Mouse (Mus musculus): ENCODE measurements at regions not wholly inside any gene's neighbourhood (a gene's known extent, or its start where the extent isn't known, plus 50 kb on each side); places are given as distances from the start of the nearest gene placed in this dataset.

DNA sequence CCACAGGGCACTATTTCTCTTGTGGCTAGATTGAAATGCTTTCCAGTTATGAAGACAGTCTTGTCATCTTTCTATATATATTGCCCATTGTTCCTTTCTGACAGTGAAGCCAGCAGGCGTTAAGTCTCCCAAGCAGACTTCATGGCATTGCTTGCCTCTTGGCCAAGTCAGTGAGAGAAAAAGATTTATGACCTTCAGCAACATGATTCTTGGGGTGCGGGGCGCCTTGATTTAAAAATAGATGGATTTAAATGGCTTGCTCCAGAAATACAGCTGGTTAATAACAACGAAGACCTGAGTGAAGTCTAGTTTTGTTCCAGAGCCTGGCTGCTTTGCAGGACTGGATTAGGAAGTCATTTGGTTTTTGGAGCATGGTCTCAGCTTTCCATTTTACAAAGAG lies 475.2 kb upstream of the Gm26657 start:
- in situ Hi-C loops (cut with MboI, MseI), result no loop called here

DNA sequence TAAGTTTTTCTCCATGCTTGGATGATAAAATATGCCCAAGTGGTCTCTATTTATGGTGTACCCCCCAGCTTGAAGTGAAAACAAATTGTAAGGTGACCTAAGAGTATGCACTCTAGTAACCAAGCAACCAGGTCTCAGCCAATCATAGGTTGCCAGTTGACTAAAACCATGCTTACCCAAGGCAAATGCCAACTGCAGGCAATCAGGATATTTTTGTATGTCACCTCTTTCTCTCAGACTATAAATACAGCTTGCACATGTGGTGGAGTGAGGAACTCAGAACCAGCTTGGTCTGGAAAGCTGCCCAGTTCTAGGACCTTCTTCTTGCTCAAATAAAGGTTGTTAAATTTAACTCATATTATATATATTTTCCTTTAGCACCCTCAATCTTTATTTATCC lies 476.0 kb upstream of the Gm26657 start:
- in situ Hi-C loops (cut with MboI, MseI), result no loop called here

DNA sequence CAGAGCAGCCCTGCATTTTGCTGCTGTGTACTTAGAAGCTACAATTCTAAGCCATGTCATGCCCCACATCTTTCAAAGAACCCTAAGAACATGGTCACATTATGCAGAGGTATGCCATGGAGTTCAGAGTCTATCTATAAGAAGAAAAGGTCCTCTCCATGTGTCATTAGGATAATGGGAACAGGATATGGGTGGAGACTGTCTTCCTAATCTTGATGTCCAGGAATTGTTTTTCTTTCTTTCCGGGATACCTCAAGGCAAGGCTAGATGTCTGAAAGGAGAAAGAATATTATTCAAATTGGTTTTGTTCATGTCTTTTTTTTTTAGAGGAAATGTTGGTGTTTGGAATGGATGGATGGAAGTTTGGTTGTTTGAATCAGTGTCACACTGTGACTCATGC lies 477.3 kb upstream of the Gm26657 start:
- in situ Hi-C loops (cut with MboI, MseI), result no loop called here

DNA sequence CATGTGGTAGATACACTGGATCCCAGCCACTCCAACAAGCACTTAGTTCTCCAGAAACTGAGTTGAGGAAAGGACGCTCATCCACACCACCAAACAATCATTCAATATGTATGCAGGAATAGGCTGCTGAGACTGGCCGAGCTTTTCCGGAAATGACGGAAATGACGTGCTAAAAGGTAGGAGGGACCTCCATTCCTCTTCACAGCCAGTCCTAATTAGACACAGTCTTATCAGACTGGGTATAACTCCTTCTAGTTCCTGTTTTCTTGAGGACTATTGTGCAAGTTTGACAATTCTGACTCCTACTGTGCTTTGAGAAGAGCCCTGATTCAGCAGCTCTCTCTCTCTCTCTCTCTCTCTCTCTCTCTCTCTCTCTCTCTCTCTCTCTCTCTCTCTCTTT lies 477.9 kb upstream of the Gm26657 start:
- in situ Hi-C loops (cut with MboI, MseI), result no loop called here

DNA sequence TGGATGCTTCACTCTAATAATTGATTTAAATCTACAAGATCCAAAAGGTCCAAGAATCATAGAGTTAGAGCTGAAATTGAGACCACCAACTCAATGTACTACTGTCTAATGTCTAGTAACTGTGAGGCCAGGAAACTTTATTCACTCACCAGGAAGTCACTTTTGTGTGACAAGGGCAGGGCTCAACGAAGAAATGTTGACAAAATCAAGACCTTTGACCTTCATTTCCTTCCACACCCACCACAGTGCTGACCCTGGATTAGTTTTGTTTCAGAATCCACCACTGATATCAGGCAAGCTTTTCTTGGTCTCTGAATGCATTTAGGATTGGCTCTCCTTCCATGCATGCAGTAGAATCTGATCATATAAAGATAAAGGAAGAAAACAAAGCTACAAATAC lies 487.5 kb upstream of the Gm26657 start:
- in situ Hi-C loops (cut with MboI, MseI), result no loop called here

DNA sequence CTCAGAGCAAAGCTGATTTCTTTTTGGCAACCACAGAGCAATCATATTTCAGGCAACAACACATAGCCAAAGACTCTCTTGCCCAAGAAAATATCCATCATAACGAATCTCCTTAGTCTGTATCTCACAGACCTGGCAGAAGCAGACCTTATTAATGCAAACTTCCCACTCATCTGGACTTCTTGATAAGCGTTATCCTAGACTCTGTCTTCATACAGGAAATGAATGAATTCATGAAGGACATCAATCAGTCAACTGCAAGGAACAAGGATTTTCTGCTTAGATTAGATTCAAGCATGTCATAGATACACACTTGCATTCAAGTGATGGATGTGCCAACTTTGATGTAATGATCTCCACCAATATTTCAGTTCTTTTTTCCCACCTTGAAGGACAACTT lies 488.1 kb upstream of the Gm26657 start:
- in situ Hi-C loops (cut with MboI, MseI), result no loop called here

DNA sequence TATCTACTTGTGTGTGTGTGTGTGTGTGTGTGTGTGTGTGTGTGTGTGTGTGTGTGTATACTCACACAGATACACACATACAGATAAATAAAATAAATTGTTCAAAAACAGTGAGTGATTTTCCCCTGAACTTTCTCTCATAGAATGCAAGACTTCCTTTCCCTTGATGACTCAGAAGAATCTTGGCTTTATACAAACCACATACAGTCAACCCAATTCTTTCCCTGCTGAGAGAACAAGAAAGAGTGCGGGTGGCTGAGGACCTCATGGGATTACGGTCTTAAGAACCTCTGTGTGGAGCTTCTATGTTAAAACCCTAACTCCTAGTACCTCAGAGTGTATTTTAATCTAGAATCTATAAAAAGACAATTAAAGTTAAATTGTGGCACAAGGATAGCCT lies 489.3 kb upstream of the Gm26657 start:
- in situ Hi-C loops (cut with MboI, MseI), result no loop called here

DNA sequence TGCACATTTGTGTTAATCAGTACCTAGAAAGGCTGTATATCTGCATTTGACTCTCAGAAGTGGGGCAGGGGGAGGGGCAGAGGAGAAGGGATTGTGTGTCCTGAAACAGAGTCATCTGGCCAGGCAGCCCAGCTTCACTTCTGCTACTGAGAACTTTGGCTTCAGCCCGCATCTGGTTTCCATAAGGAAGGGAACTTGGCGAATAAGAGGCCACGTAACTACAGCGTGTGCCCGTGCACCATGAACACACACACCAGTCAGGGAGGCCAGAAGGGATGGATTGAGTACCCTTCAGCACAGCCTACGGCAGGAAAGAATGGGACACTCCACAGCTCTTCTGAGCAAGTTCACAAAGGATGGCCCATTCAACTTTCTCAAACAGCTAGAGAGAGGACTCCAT lies 496.0 kb upstream of the Gm26657 start:
- in situ Hi-C loops (cut with MboI, MseI), result no loop called here

DNA sequence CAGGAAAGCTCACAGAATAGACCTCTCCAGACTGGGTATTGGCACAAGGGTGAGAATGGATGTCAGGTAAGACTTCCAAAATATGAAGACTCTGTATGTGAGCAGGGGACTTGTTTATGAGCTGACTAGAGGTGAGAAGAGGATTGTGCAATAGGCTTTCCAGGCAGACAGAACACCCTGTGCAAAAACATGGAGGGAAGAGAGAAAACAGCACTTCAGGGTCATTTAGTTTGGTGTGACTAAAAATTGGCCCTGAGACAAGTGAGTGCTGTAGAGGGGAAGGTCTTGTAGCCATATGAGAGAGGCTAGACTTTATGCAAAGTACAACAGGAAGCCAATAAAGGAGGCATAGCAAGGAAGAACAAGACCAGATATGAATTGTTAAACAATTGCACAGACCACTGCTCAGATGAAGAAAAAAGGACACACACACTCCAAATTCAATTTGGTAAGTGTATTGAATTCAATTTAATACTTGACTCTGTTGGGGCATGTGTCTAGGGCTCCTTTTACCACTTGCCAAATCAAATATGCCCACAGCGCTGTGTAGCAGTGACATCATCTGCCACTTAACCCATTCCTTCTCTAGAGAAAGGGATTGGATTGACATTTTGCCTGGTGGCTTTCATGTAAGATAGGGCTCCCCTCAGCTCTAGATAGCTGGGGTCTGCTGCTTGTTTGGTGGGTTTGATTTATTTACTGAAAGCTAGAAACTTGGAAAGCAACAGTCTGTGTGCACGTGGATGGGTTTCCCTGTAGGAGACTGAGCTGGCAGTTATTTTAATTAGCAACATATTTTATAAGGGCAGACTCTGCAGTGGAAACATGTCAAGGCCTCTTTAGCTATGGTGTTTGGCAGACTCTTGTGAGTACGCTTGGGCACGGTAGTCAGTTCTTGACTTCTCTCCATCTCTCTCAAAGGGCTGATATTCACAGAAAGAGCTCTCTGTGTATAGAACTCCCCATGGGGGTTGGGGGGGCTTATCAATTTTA lies 501.1 kb upstream of the Gm26657 start:
- in situ Hi-C loops (cut with MboI, MseI), result no loop called here

DNA sequence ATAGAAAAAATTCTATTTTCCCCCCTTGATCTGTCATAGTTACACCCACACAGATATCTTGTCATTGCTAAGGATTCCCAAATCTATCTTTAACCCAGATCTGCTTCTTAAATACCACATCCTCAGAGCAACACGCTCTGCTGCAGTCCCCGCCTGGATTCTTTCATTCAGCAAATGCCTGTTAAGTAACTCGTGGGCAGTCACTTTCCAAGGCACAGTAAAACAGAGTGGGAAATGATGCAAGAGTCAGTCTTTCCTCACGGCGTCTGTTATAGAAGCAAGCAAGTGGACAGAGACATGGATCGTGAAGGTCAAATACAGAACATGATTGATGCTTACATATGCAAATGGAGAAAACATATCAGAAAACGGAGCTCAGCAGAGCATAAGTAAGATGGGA lies 508.5 kb upstream of the Gm26657 start:
- in situ Hi-C loops (cut with MboI, MseI), result no loop called here

DNA sequence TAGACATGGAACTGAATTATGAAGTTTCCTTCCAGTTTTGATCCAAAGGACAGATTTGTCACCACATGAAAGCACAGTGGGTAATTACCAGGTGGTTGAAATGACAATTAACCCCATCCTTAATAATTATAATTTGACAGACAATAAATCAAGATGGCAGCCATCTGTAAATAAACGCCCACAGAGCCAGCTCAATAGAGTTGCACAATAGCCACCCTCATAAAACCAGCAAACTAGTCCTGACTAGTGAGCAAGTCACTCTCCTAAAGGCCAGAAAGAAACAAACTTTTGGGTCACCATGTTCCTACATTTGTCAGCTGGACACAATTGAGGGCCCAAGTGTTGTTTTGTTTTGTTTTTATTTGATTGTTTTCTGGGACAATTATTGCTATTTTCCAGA lies 509.4 kb upstream of the Gm26657 start:
- in situ Hi-C loops (cut with MboI, MseI), result no loop called here

DNA sequence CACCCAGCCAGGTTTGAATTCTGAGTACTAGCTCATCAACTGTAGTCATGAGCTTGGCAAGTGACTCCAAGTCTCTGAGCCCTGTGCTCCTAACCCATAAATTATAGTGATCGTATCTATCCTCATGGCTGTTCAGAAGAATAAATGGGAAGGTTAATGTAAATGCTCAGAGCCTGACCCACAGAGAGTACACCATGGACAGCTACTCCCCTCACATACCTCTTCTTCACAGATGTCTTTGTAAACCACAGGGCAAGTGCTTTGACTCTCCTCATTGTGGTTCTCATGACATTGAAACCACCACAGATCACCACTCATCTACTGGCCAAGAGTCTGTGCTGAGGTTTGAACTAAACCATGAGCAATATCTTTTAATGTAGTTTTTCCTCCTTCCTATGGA lies 513.4 kb upstream of the Gm26657 start:
- in situ Hi-C loops (cut with MboI, MseI), result loop anchor here (10.0 kb wide), 1 partner anchor 712 kb away; no protein-coding TSS in a partner anchor

DNA sequence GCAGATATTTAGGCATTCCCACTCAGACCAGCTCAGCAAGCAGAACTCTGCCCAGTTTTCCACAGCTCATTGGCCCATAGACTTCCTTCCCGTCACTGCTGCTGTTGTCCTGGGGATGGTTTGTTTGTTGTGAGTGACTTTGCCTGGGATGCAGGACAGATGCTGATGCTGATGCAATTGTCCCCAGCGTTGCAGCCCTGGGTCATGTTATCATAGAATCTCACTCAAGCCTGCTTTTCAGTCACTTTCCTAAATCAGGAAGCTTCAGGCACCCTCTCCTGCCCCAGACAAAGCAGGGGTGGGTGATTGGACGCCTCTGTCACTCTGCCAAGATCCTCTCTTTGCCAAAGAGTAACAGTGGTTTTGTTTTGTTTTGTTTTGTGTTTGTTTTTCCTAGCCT lies 515.3 kb upstream of the Gm26657 start:
- in situ Hi-C loops (cut with MboI, MseI), result loop anchor here (10.0 kb wide), 1 partner anchor 710 kb away; no protein-coding TSS in a partner anchor

DNA sequence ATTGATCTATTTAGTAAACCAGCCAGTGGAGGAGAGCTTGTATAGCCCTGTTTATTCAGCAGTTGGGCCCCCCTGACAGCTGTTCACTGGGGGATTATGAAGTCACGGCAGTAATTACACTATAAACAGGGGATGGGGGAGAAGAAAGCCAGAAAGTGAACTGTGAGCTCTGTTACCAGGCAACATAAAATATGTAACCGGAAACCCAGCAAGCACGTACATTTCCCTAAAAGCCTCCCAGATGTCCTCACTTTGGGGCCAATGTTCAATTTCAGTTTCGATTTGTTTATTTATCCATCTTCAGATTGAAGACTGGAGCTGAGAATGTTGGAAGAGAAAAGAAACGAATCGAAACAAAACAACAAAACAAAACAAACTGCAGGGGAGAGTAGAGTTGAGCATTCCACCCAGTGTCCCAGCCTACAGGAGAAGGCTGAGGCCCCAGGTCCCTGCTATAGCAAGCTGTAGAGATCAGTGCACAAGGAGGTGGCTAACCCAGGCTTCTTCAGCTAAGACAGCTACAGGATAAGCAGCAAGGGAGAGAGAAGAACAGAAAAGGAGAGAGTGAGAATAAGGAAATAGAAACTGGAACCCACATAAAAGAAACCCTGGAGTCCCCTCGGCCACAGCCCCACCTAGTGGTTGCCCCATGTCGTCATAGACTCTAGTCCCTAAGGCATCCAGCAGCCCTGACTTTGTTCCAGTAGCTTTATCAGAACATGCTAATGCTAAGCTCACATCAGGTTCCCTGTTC lies 517.7 kb upstream of the Gm26657 start:
- in situ Hi-C loops (cut with MboI, MseI), result loop anchor here (10.0 kb wide), 1 partner anchor 707 kb away; no protein-coding TSS in a partner anchor

DNA sequence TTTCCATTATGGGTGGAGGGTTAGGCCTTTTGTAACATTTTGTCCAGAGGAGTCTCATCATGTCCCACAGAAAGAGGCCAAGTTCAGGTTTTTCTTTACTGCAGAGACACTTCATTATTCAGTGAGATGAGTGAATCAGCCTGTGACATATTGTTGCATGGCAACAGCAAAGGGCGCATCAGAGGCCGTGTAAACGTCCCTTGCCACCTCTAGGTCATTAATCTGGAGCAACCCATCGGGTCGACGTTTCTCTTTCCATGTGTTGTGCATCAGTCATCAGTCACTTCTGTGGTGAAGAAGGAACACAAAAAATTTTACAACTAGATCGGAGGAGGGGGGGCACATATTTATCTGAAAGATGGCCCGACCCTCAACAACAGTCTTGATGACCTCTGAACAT lies 519.3 kb upstream of the Gm26657 start:
- in situ Hi-C loops (cut with MboI, MseI), result loop anchor here (10.0 kb wide), 1 partner anchor 706 kb away; no protein-coding TSS in a partner anchor

DNA sequence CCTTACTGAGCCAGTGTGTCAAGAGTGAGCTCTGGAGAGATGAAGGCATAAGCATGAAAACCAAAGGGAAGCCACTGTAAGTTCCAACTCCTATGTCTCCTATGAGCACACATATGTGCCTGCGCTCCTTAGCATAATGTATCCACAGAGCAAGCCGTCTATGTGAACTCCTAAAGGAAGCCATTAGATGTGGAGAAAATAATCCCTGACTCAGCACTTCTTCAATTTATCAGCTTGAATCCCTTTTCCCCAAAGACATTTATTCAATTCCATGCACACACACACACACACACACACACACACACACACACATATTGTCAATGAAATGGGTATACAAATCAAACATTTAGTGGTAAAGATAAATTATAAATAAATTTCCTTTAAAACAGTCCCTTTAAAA lies 530.4 kb upstream of the Gm26657 start:
- in situ Hi-C loops (cut with MboI, MseI), result no loop called here

DNA sequence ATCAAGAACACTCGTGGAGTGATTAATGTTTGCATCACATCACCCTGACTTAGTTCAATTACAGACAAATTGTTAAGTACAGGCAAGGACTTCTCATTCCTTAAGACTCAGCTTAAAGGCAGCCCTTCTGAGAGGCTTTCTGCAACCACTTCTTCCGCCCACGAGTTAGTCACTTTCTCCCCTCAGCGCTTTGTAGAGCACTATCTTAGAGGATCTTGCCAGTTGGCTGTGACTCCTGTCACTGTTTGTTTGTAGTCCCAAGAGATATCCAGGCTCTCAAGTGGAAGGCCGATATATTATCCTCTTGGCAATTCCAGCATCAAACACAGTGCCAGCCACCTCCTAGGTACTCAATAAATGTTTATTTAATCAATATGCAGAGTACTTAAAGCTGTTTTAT lies 532.1 kb upstream of the Gm26657 start:
- in situ Hi-C loops (cut with MboI, MseI), result no loop called here

DNA sequence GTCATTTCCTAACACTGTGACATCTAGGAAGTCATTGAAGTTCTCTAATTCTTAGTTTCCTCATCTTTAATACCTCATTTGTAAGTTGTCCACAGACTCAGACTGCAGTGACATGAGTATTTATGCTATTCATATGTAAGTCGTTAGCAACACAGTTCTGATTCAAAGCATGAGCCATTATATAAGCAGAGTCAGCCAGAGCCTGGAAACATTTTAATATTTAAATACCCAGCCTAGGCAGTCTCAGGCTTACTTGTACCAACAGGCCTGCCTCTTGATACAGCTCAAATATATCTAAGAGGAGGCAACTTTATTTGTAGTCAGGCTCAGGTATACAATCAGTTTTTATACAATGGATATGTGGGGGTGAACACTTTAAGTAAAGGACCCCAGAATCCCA lies 534.8 kb upstream of the Gm26657 start:
- in situ Hi-C loops (cut with MboI, MseI), result no loop called here

DNA sequence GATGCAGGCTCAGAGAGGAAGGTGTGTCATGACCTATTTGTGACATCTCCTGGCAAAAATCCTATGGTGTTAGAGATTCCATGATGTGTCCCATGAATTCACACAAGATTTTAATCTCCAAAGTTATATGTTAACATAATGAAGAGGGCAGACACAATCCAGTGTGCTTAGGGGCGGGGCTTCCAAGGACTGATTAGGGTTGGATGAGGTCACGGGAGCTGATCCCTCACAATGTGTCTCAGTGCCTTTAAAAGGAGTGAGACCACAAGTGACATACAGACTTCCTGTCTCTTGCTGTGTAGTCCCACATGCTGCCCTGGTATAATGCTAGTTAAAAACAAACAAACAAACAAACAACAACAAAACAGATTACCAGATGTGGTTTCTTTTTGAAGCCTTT lies 546.5 kb upstream of the Gm26657 start:
- in situ Hi-C loops (cut with MboI, MseI), result loop anchor here (10.0 kb wide), 1 partner anchor 1191 kb away; no protein-coding TSS in a partner anchor

DNA sequence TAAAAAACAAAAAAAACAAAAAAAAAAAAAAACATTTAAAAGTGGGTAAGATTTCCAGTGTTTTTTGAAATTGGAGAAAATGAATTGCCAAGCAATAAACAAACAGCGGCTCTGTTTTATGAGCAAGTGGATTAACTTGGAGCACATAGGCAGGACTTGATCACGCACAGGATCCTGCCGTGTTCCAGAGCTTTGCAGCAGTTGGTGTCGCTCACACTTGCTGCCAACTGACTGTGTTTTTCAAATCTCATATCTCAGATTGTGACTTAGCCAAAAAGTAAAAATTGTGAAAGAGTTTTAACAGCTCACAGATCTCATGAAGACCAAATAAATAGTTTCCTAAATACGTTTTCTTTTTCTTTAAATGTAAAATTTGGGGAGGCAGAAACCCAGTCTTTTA lies 547.4 kb upstream of the Gm26657 start:
- in situ Hi-C loops (cut with MboI, MseI), result loop anchor here (10.0 kb wide), 1 partner anchor 1192 kb away; no protein-coding TSS in a partner anchor

DNA sequence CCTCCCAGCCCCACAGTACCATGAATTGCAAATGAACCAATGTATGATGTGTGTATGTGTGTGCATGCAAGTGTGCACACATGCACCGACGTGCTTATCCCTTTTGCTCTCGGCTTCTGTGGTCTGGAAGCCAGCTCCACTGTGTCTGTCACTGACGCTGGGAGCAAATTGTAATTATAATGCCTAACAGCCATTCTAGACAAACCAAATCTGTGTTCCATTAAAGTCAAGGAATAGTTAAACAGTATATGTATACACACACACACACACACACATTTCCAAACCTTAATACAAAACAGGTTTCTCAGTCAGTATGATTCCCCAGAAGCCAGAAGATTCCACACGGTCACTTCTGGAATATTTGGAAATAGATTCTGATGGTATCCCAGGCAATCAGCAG lies 560.3 kb upstream of the Gm26657 start:
- in situ Hi-C loops (cut with MboI, MseI), result no loop called here

DNA sequence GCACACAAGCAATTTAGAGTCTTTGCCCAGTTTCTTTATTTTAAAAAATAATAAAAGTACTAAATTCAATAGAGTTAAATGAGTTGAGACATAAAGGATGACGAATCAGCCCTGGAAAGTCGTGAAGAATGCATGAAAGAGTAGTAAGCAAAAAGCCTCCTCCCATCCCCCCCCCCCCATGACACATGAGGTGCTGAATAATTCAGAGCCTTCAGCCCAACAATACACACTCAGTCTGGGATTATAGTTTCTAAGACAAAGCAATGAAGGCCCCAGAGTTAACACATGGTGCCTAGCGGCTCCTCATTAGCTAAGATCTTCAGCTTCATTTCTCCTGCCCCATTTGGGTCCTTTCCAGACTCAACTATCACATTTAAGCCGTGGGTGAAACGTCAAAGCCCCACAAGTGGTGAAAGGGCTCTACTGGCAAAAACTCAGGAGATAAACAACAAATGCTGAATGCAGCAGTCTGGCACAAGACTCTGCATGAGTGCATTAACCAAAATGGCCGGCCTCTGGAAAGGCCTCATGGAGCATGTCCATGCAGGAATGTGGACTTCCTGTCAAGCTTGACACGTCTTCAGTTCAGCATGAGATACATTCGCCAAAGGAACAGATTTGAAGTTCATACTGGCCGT lies 560.9 kb upstream of the Gm26657 start:
- in situ Hi-C loops (cut with MboI, MseI), result no loop called here

Measured in T-helper 1 cell (primary cell).